Mouse (Mus musculus): ENCODE results near the gene A830031A19Rik.

A830031A19Rik gene

DNA sequence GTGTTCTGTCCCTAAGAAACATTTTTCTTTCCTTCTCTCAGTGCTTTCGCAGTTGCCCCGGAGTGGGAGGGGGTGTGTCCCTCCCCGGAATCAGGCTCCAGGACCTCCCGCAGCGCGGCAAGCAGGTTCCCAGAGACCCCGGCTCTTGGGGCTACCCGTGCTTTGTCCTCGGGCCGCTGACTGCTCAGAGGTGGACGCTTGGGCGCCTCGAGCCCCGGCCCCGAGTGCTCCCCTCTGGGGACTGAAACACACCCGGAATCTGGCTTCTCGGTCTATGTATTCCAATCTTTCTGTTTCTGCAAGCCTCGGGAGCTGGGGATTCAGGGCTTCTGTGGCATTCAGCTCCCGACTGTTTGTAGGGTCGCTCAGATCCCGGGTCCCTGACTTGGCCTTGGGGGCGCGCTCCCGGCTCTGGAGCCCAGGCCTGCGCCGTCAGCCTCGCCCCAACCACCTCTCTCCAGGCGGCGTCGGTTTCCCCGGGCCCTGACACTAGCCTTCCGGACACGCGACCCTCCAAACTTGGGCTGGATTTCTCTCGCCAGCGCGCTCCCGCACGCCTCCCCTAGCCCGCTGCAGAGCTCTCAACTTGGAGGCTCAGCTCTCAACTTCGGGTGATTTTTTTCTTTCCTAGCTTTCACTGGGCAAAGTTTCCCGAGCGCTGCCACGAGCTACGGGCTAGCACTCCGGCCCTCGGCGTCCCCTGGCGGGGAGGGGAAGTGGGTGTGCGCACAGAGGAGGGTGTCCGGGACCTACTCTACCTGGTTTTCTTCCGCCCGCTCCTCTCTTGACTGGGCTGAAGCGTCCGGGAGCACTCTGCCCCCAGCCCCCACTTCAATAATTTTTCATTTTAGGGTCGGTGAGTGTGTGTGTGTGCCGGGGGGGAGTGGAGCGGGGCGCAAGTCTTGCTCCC is 2.2 kb upstream of the A830031A19Rik start:
- DNase-seq (ENCODE audit: low spot score in 2 of 2), result peak; percentile 79 to 80

DNA sequence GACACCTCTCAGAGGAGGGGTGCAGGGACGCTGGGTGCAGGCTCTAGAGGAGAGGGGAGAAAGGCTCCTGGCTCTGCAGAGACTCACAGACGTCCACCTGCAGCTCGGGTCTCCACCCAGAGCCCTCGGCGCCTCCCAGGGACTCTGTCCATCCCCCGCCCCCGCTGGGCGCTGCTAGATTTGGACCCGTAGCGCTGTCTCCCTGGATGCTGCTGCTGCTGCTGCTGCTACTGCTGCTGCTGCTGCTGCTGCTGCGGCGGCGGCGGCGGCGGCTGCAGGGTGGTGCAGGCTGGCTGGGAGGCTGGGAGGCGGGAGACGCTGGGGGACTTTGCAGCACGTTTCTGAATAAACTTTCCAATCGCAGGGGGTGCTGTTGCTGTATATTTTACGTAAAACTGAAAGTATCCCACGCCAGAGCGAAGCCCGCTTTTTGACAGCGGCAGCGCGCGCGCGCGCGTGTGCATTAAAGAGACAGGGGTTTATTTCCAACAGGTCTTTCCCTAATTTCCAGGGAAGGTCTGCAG is 1.3 kb upstream of the A830031A19Rik start:
- DNase-seq (ENCODE audit: low spot score in 2 of 2), result peak; percentile 72 to 87

DNA sequence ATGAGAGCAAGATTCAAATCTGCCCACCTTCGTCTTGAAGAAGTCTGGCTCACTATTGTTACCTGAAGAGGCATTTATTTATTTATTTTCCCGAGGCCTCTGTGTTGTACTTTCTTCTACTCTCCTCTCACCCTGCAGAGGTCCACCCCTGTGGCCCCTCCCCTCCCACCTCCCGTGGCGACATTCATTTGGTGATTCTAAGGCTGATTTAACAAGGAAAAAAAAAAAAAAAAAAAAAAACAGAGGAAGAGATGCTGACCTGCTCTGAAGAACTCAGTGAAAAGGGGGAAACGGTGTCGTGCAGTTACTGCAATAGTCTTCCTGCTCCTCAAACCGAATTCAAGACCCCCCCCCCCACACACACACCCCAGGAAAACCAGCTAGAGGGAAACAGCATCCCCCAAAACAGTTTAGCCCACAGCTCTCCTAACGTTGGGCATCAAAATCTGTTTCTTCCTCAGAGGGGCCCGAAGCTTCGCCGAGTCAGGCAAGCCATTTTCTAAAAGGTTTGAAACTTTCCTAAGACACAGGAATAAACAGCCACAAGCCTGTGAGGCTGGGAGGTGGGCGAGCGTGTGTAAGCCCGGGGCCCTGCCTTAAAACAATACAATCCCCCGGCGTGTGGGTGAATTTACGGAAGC is 752 bp upstream of the A830031A19Rik start:
- DNase-seq (ENCODE audit: low spot score in 2 of 2), result no peak

DNA sequence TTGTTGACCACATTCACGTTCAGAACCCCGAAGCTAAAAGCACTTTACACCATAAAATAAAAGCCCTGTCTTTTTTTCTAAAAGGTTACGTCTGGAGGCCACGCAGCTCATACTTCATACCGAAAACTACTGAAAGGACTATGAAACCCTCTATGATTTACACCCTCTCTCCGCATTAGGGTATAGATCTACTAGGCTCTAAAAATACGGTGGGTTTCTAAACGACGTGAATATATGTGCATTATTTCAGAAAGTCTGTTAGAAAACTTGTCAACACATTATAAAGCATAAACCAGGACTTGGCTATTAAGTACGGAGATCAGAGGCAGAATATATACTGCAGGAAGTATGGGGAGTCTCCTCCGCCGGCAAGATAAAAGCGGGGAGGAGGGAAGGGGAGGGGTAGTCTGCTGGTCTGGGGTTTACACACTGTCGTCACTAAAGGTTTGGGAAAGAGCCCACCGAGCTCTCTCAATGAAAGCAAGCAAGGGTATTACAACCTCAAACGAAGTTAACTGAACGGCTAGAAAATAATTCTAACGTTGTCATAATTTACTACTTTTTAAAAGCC is 748 bp downstream of the A830031A19Rik start:
- DNase-seq (ENCODE audit: low spot score in 2 of 2), result no peak

DNA sequence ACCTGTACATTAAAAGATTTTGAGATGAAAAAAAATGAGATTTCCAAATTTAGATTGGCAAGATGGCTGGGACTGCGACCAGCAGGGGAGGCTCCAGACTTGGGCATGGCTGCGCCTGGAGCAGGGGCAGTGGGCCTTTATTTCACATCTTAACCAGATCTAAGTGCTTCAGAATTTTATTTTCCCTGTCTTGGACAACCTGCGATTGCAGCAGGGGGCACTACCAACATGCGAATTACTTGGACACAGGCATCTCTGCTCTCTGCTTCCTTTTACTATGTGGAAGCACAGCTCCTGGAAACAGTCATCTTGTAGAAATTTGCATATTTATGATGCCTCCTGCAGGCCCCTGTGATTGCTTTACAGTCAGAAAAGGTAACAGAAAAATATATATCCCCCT is 9.5 kb downstream of the A830031A19Rik start:
- DNase-seq (ENCODE audit: low spot score in 2 of 2), result no peak

DNA sequence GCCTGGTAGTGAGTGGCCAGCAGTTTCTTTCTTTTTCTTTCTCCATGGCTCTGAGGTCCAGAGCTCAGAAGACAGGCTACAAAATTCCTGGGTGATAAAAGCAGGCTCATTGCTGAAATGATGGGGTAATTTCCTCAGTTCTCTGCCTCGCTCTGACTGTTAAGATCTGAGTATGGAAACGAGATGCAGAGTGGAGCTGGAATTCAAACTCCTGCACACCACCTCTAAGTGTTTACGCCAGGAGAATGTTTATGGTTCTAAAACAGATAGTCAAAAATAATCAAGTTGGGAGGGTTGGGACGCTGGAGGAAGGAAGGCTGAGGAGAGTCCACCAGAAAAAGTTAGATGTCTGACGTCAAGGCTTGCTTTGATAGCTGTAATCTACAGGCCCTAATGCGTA is 10.6 kb downstream of the A830031A19Rik start:
- DNase-seq (ENCODE audit: low spot score in 2 of 2), result no peak

DNA sequence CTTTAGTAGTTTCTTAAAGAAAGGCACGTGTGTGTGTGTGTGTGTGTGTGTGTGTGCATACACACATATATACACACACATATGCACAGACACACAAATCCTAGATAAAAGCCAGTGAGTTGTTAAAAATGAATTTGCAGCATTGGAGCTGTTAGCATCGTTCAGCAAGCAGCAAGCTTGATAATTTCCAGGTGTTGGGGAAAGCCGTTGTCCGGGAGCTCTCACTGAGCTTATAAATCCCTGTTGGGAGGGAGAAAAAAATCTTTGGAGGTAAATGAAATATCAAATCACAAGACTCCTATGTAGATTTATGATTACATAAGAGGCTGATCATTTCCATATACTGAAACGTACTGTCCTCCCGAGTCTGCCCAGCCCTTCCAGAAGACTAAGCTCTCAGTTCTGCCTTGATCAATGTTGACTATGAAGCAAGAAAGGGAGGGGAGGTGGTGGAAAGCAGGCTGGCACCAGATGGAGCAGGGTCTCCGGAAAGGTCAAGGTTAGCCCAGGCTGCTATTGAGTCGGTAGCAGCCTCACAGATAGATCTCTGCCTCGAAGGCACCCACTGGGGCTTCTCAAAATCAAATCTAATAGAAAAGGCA is 12.3 kb downstream of the A830031A19Rik start:
- DNase-seq (ENCODE audit: low spot score in 2 of 2), result no peak

DNA sequence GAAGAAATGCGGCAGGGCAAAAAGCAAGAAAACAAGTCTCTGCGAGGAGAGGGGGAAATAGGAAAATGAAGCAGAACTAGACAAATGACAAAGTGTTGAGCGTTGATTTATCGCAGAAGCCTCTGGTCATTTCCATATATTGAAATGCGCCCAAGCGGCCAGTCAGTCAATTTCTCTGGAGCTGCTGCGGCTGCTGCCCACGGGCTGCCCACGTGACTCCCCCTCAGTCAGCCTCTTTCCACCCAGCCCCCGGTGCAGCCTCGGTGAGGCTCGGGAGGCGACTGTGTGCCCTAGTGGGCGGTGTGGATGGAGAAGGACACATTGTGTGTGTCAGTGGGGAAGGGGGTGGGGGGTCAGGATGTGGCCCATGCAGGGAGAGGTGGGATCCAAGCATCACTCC is 13.0 kb downstream of the A830031A19Rik start:
- DNase-seq (ENCODE audit: low spot score in 2 of 2), result no peak

DNA sequence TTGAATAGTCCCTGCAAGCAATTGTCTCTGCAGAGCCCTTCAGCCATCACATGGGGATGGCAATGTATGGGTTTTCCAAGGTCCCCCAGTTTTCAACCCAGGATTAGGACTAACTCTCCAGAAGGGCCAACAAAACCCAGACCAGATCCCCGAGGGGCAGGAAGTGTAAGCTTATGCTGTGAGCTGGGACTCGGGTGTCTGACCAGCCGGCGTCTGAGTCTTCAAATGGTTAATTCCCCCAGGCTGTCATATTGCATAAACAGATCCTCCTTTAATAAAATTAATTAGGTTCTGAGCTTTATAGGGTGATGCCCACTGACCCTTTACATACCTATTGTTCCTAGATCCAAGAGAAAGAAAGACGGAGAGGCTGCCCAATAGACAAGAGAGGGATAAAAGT is 14.4 kb downstream of the A830031A19Rik start:
- DNase-seq (ENCODE audit: low spot score in 2 of 2), result no peak

DNA sequence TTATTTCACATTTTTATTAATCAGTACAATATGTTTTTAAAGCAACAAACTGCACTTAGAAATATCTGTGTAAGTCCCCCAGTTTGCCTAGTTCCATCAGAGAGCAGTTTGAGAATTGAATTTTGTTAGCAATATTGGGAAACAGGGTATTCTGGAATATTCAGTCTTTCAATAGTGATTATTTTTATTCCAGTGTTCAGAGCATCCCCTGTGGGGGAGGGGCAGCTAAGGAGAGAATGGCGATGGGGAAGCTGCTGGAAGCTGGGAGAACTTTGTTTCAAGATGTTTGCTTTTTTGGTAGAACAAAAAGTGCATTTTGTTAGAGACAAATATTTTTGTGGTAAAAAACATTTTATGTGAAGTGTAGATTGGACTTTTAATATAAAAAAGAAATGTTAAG is 15.7 kb downstream of the A830031A19Rik start:
- no peak for DNase-seq (ENCODE audit: low spot score in 2 of 2)

DNA sequence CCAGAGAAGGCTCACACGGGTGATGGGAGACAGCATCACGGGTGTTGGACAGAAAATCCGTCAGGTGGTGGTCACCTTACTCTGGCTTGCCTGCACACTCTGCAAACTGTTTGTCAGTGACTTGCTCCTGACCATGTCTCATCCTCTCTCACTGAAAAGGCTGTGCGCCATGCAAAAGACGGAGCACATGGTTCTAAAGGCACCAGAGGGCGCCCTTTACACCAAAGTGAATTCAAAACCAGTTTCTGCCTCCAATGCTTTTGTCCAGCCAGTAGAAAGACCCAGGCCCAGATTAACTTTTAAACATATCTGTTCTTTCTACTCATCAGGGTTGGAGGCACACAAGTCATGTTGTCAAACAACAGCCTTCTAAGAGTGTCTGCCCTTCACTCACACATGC is 22.0 kb downstream of the A830031A19Rik start:
- DNase-seq (ENCODE audit: low spot score in 2 of 2), result peak in 1 of 2 experiments; percentile 29

DNA sequence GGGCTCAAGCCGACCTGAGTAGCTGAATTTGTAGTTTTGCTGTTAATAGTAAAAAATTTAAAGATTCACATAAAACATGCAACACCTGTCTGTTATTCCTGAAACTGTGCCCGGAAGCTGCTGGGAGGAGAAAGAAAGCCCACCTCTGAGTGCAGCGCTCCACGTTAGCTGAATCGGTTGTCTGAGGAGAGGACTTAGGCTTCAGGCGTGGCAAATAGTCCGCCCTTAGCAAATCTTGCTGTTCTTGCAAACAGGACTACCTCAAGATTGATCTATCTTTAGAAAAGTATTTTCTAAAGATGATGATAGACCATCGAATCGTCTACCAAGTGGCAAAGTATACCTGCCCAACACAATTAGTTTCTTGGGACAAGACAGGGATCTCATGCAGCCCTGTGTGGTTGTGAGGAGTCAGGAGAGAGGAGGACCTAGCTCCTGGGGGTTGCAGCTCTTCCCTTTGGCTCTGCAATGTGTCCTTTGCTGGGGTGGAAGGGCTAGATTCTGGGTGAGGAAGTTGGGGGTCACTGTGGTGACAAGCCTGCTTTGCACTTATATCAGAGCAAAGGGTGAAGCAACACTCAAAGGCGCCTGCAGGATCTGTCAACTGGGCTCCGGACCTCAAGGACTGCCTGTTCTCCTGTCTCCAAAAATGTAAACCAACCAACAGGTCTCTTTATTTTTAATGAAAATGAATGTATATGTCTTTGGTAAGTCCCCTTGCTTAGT is 24.7 kb downstream of the A830031A19Rik start:
- DNase-seq (ENCODE audit: low spot score in 2 of 2), result no peak

DNA sequence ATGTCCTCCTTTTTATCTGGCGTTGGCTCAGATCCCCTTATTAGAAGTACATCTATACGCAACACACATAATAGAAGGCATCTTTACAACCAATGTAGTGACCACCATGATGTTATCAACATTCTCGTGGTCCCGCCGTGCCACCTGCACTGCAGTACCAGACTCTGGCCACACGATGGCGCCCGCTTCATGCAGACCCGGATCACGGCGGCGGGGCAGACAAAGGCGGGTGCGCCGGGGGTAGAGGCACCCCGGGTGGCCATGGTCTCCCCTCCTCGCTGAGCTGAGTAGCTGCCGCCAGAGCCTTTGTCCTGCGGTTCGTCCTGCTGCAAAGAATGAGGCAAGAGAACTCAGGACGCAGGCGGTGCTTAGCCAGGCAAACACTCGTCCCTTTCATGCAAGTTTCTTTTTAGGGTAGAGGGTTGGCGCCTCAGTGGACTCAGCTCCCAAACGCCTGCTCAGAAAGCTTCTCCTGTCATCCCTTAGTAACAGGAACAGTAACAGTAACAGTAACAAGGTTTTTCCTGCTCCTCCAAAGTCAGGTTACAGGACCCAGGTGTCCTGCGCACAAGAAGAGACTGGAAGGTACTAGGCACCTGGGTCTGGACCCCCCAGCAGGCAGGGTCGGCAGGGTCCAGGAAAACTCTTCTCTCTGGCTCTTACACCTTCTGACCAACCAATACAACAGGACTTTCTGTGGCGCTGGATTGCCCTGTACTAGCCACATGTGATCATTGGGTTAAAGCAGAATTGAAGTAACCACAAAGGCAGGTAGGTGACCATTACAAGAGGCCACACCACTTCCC is 25.4 kb downstream of the A830031A19Rik start:
- DNase-seq (ENCODE audit: low spot score in 2 of 2), result peak; percentile 77 to 87

DNA sequence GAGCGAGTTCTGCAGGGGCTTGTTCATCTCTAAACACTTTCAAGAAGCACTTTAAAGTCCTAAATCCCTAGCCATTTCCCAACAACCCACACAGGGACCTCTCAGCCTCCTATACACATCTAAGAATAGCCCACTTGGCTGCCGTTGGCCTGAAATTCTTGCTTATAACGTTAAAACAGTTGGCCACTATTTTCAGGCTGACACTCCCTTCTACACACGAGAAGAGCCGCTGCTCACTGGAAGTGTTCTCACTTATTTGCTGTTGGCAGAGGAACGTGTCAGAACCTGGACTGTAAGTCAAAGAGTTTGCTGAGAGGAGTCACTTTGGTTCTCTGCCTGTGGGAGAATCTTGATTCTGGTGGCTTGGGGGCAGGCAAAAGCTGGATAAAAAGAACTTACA is 30.8 kb downstream of the A830031A19Rik start:
- no peak for DNase-seq (ENCODE audit: low spot score in 2 of 2)

DNA sequence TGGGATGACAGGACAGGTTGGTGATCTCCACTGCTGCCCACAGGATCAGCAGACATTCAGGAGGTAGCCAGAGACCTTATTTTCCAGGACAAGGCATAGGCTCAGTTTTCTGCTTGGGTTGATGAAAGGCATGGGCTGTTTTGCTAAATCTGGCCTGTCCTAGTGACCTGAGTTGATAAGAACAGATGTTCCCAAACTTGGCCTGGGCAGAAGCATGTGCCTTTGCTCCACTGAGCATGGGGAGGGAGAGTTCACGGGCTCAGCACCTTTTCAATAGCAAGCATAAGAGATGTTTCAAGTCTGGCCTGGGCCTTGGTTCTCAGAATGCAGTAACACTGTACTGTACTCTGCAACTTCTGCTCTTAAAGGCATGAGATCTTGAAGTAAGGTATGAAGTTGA is 54.1 kb downstream of the A830031A19Rik start:
- no peak for DNase-seq (ENCODE audit: low spot score in 2 of 2)

DNA sequence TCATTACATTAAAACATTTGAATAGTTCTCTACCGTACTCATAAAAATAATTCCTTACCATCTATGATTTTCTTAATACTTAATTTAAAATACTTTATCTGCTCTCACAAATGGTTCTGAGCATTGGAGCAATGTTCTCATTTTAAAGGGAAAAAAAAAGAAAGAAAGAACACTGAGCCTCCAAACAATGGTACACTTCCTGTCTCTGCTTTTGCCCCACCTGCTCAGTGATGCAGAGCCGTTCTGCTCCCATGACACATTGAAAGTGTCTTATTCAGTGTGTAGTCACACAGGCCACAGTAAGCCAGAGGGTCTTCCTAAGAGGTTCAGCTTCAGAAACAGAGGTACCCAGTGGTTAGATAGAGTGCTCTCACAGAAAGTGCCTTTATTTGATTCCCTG is 56.1 kb downstream of the A830031A19Rik start:
- no peak for DNase-seq (ENCODE audit: low spot score in 2 of 2)

DNA sequence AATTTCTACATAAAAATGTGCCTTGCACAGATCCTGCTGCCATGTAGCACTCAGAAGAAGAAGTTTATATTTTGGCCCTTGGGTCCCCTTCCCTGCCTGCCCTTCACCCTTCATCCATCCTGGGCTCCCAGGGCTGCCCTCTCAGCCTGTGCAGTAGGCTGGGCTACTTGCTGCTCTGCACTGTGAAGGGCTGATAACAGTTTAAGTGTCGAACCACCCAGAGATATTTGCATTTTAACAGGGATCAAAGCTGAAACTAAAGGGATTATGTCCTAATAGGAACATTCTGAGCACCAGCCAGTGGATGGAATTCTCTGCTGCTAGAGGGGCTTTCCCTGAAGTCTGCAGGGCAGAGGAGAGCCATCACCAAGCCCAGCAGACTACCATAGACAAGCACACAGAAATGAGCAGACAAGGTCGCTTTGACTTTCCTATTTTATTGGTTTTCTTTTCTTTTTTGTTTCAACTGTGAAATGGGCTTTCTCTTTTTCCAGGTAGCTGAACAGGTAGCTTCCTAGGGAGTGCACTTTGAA is 58.1 kb downstream of the A830031A19Rik start:
- no peak for DNase-seq (ENCODE audit: low spot score in 2 of 2)

DNA sequence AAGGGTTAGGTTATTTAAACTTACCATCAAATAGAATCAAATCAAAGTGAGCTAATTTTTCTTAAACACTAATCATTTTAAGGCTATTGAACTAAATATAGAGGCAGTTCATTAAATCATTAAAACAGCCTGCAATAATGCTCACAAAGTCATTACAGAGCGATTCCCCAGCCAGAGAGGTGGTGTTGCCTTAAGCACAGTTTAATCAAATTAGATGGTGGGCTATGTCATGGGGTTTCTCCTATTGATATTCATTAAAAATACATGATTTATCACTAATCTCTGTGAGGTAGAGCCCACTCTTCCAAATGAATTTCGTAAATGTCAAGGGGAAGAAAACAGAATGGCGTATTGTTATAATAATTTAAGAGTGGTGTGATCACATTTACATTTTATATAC is 58.8 kb downstream of the A830031A19Rik start:
- no peak for DNase-seq (ENCODE audit: low spot score in 2 of 2)

DNA sequence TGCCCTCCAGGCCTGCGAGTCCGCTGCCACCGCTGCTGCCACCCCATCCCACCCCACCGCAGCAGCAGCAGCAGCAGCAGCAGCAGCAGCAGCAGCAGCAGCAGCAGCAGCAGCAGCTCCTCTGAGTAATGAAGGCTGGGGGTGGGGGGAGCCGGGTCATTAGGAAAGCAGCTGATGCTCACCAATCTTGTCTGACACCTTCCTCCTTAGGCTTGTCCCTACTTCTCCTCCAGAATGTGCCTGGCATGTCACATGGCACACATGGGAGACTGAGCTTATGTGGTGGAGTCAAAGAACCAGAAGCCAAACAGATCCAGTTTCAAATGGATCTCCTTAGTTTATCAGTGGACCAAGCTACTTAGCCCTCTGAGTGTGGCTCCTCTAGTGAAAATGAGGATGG is 60.2 kb downstream of the A830031A19Rik start:
- no peak for DNase-seq (ENCODE audit: low spot score in 2 of 2)

DNA sequence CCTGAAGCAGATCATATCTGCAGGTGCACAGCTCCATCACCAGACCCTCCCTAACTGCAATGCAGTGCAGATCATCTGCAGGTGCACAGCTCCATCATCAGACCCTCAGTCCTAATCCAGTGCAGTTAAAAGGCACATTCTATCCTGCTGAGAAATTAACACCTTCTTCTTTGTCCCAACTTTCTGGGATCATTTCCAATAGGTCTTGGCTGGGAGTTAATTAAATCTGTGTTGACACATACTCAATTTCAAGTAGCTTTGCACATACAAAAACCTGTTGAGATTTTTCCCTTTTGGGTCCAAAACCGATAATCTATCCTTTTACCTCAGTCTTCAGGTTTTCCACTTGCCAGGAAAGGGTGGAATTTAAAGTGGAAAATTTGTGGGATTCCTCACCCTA is 62.6 kb downstream of the A830031A19Rik start:
- no peak for DNase-seq (ENCODE audit: low spot score in 2 of 2)

All from spleen, postnatal 10 days (tissue).